Mouse (Mus musculus) cerebellum, adult 2 months (tissue): Measurements from ENCODE around the gene Tmem135.

ENCODE experiments used
- CTCF ChIP-seq: fragments of 200-500 bp; IDR thresholded peaks from 2 replicates; pipeline ENCODE4 v1.5.1; 2011; ENCODE audit warnings: low read depth, mild to moderate bottlenecking, control low read depth, low read length, moderate library complexity, borderline replicate concordance; ENCODE audit not compliant: insufficient read depth
- POLR2A ChIP-seq: fragments of 200-500 bp; IDR thresholded peaks from 2 replicates; pipeline ENCODE4 v1.6.1; 2011; ENCODE audit warnings: low read length, control low read depth, borderline replicate concordance; ENCODE audit not compliant: insufficient read depth

- no peak for TF ChIP-seq CTCF
- no peak for TF ChIP-seq POLR2A
Observed at GRCm38 (mm10) chr7:89442242-89442641, 38.2 kb upstream of the Tmem135 start.
